Comparison of ENCODE assay signal across 8 mouse cellular contexts in genomic region chr9:60548182-60548581, GRCm38 (mm10). TPM values are rescaled to one million over a fixed set of nuclear protein-coding genes. Genes with fewer than 3 reads are reported as not detected.
DNase-seq lines count a peak whose midpoint lies in the region; ATAC-seq and TF ChIP-seq lines count a peak whose summit lies in the region.

No protein-coding gene starts in this region.

- H3K4me1 ChIP-seq in intestine, embryonic 16.5 days (ENCODE audit: control insufficient read depth, insufficient read depth, low read length) = no peaks in the 10 kb centered on the region
- peaks cover 3 to 15% of the 10 kb centered on the region in 2 experiments; a peak in 3 of 4 replicates for H3K4me1 ChIP-seq in liver, embryonic 14.5 days (replicated peaks; ENCODE audit: control insufficient read depth in 2 of 2, insufficient read depth in 2 of 2, low read length in 1 of 2)
- 0 out of 2 replicates have a peak, but pooled peaks cover 2% of the 10 kb centered on the region for H3K4me1 ChIP-seq in stomach, embryonic 16.5 days (ENCODE audit: control insufficient read depth, insufficient read depth, low read length)

- 32% methylated on average over 4 of the region's 4 CpGs for WGBS in intestine, embryonic 16.5 days
- 28% methylated on average over 4 of the region's 4 CpGs for WGBS in liver, embryonic 14.5 days (ENCODE audit: insufficient replicate concordance)
- whole genome bisulfite sequencing in stomach, embryonic 16.5 days = 36% methylated on average over 4 of the region's 4 CpGs

- peak; percentile 35 for DNase-seq in layer of hippocampus, adult 11-12 months (ENCODE audit: low spot score)
- DNase-seq in layer of hippocampus, adult 9-10 months (ENCODE audit: low spot score) = no peak
- DNase-seq in R1 (ENCODE audit: low read depth, low spot score) = peak; percentile 65
- DNase-seq in cerebellum, postnatal 4 days (ENCODE audit: low spot score in 2 of 2) = peak; percentile 29 to 56
- DNase-seq in liver, embryonic 14.5 days (ENCODE audit: low read depth in 3 of 3, low spot score in 3 of 3) = no peak
- no peak for DNase-seq in c-Kit-positive CD71-positive TER-119-positive erythroid progenitor cells, embryonic 14.5 days (ENCODE audit: low spot score)

- H3K9ac ChIP-seq in intestine, embryonic 16.5 days (ENCODE audit: low read depth, low read length) = no peak overlapping the region
- no peak overlapping the region for H3K9ac ChIP-seq in liver, embryonic 14.5 days (replicated peaks)
- H3K9ac ChIP-seq in stomach, embryonic 16.5 days (ENCODE audit: low read length) = no peak overlapping the region

- no peak overlapping the region for H3K27ac ChIP-seq in intestine, embryonic 16.5 days (ENCODE audit: low read length)
- no peak overlapping the region for H3K27ac ChIP-seq in liver, embryonic 14.5 days
- H3K27ac ChIP-seq in stomach, embryonic 16.5 days (ENCODE audit: low read length) = no peak overlapping the region

- no peak overlapping the region for H3K4me2 ChIP-seq in intestine, embryonic 16.5 days (ENCODE audit: low read depth, low read length)
- no peak overlapping the region for H3K4me2 ChIP-seq in liver, embryonic 14.5 days (ENCODE audit: low read depth)
- no peak overlapping the region for H3K4me2 ChIP-seq in stomach, embryonic 16.5 days (ENCODE audit: low read depth, low read length)

- peak; percentile 47; the same call in 1 of the 2 replicates for ATAC-seq in intestine, embryonic 16.5 days
- no peak for ATAC-seq in liver, embryonic 14.5 days (ENCODE audit: insufficient read depth)
- 0 out of 2 replicates have a peak, but pooled peaks have one; percentile 24 for ATAC-seq in stomach, embryonic 16.5 days (ENCODE audit: insufficient read depth, low FRiP score)

- H3K4me3 ChIP-seq in intestine, embryonic 16.5 days (ENCODE audit: low read length) = no peak overlapping the region
- H3K4me3 ChIP-seq in liver, embryonic 14.5 days (ENCODE audit: insufficient read depth in 1 of 2, low read depth in 2 of 2, low read length in 2 of 2) = no peak overlapping the region
- H3K4me3 ChIP-seq in stomach, embryonic 16.5 days (replicated peaks; ENCODE audit: low read length) = no peak overlapping the region

- no peaks in the 10 kb centered on the region for H3K36me3 ChIP-seq in intestine, embryonic 16.5 days (ENCODE audit: control insufficient read depth, insufficient read depth, low read length)
- H3K36me3 ChIP-seq in liver, embryonic 14.5 days (replicated peaks; ENCODE audit: control insufficient read depth, insufficient read depth, low read depth) = no peaks in the 10 kb centered on the region
- no peaks in the 10 kb centered on the region for H3K36me3 ChIP-seq in stomach, embryonic 16.5 days (ENCODE audit: control insufficient read depth, insufficient read depth, low read length)

- TF ChIP-seq CTCF in liver, embryonic 14.5 days (IDR thresholded peaks at IDR 0.05; ENCODE audit: low read depth) = peak; percentile 78

- no peak for TF ChIP-seq EP300 in liver, embryonic 14.5 days (IDR thresholded peaks at IDR 0.05; ENCODE audit: low read depth)

- H3K27me3 ChIP-seq in intestine, embryonic 16.5 days (replicated peaks; ENCODE audit: control insufficient read depth, insufficient read depth, low read length) = no peaks in the 10 kb centered on the region
- H3K27me3 ChIP-seq in liver, embryonic 14.5 days (ENCODE audit: control insufficient read depth, insufficient read depth, low read length) = no peaks in the 10 kb centered on the region
- no peaks in the 10 kb centered on the region; the same call in 1 of the 2 replicates for H3K27me3 ChIP-seq in stomach, embryonic 16.5 days (ENCODE audit: control insufficient read depth, insufficient read depth, low read length)

- H3K9me3 ChIP-seq in intestine, embryonic 16.5 days (ENCODE audit: control insufficient read depth, low read length) = no peaks in the 10 kb centered on the region
- no peaks in the 10 kb centered on the region for H3K9me3 ChIP-seq in liver, embryonic 14.5 days (ENCODE audit: control insufficient read depth, low read length)
- H3K9me3 ChIP-seq in stomach, embryonic 16.5 days (replicated peaks; ENCODE audit: control insufficient read depth, low read length) = no peaks in the 10 kb centered on the region

RNA-seq across cellular contexts. Expression of gene Thsd4, which starts 26.3 kb away (rescaled TPM):
- 17.5 and 20.2 TPM in 2 replicates for polyA plus RNA-seq in intestine, embryonic 16.5 days (2015; fragmentation: Nextera tagmentation; extraction: Ambion mirVana)
- polyA plus RNA-seq in liver, embryonic 14.5 days (2012; rRNA removed) = 0.47 and 0.48 TPM in 2 replicates
- polyA plus RNA-seq in liver, embryonic 14.5 days (2014; fragmentation: Nextera tagmentation; extraction: Ambion mirVana) = 0.43 and 1.0 TPM in 2 replicates
- 18.7 and 20.0 TPM in 2 replicates for polyA plus RNA-seq in stomach, embryonic 16.5 days (2015; fragmentation: Nextera tagmentation; extraction: Ambion mirVana)

Comparison
In these comparisons a context has a peak if more than half of its experiments do, and no peak if none do; other contexts are left out.
1. DNase-seq: peak in layer of hippocampus, adult 11-12 months (single experiment), R1 (single experiment) and cerebellum, postnatal 4 days (2 of 2); none in layer of hippocampus, adult 9-10 months (single experiment), liver, embryonic 14.5 days (0 of 3) and c-Kit-positive CD71-positive TER-119-positive erythroid progenitor cells, embryonic 14.5 days (single experiment).